Mouse (Mus musculus) embryo, embryonic 11 days (tissue): ENCODE measurements at regions not wholly inside any gene's neighbourhood (a gene's known extent, or its start where the extent isn't known, plus 50 kb on each side); places are given as distances from the start of the nearest gene placed in this dataset.

Source experiments
- DNase-seq: peaks from one replicate; pipeline ENCODE4 v3.0.0-alpha.2; 2015

DNA sequence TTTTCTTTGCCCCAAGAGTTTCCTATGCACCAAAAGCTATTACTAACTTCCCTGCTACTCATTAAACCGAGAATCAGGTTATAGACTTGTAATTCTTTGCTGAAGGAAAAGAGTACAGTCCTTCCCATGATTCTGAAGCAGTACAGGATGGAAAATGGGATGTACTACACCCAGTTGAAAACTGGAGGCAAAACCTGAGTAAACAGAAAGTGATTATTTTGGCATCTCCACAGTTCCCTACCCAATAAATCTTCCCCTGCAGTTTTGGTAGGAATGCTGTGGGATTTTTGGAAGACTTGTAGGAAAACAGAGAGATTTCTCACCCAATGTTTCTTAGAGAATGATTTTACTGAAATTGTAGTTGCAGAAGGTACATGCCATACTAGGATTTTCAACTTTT, 268.5 kb downstream of the Dio2 start:
- DNase-seq, result no peak

DNA sequence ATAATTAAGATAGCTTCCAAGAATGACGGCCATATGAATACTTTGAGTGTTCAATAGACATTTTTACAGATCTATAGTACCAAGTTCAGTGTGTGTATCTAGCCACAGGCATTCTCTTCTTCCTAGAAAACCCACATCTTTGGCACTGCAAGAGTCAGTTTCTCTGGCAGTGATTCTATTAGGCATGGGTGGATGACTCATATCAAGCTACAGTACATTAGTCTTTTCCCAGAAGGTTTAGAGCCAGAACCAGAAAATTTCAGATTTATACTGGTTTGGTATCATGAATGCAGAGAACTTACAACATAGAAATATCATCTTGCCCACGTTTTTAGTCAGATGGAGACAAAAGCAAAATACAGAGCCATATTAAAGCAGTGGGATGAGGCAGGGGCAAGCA, 278.1 kb downstream of the Dio2 start:
- no peak for DNase-seq

DNA sequence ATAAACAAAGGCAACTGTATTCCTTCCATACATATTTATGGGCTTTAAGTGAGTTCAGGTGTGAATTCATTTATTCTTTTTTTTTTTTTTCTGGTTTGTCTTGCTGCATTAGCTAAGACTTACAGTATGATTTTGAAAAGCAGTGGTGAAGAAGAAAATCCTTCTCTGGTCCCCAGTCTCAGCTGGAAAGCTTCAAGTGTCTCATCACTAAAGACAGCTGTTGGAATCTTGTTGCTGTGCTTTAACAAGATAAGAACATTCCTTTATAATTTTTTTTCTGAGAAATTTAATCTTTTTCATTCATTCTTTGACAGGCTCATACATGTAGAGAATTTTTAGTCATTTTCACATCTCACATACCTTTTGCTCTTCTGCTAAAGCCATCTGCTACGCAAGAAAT, 297.6 kb downstream of the Dio2 start:
- no peak for DNase-seq

DNA sequence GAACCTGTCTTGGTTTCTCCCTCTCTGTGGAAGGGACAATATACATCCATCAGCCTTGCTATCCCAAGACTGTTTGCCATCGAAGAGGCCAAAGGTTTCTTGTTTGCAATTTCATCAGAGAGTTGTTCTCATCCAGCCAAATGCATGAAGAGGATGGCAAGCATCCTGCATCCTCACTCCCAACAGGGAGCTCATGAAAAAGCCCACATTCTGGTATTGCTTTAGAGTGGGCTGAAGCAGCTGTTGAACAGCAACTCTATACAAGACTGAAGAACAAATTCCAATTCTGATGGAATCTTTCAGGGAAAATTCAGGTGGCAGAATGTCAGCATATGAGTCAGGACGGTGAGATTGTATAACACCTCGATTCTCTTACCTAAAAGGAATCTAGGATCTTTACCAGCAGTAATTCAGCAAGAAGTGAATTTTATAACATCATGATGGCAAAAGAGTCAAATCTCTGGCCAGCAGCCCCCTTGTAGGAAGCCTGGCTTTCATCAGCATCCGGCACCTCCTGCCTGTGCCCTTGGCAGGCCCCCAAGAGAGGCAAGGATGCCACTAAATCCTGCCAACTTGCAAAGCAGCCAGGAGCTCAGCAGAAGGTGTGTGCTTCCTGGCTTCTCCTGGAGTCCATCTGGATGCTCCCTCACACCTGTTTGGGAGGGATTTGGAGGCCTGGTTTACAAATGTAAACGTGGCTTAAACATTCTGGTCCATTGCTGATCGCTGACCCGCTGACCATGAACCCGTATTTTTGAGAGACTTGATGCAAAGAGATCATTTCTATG, 312.8 kb downstream of the Dio2 start:
- no peak for DNase-seq

DNA sequence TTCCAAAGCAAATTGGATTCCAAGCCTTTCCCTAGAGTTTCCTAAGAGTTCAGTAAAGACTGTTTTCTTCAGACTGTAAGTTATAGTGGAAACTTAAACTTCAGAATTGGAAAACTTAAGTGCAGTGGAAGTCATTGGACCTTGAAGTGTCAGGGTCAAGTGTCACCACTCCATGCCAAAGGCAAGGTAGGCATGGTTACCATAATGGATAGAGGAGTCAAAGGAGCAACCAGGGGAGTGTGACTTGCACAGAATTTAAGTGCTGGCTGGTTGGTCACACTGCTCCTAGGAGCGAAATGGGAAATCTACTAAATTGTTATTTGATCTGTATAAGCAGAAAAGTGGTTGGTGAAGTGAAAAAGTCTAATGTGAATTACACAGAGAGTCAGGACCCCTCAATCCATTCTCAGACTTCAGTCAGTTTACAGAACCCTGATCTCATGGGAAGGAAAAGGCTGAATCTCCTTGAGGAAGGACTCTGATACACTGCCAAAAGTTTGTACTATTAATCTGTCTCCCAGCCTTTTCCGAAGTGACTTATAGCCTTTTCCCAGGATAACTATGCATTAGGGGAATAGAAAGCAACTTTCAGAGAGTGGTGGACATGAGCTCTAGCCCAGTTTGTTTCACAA, 320.5 kb downstream of the Dio2 start:
- no peak for DNase-seq

DNA sequence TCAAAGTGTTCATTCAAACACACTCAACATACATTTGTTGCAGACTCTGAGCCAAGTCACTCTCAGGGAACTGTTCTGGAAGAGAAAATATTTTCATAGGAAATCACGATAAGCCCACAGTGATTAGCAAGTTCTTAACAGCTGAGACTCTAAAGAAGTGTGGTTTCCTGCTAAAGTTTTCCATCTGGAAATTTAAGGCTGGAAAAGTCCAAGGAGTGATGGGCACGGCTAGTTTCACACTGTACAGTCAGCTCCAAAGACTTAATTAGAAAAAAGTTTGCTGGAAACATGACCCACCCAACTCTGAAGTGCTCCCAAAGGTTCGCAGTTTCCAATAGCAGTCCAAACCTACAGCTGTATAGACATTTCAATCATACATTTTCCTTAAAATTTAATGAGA, 329.5 kb downstream of the Dio2 start:
- no peak for DNase-seq

DNA sequence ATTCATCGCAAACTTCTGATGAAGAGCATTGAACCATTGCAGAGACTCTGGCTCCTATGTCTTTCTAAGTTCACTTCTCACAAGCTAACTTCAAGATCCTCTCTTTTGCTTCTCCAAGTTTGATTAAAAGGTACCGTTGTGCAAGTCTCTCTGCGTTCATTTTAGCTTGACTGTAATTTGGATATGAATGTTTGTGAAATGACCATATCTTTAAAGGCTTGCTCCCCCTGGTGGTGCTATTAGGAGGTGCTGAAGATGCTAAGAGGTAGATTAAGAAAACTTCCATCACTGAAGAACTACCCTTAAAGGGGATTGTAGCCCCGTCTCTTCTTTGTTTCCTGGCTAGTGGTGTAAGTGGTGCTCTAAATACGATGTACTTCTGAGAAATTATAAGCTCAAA, 339.7 kb downstream of the Dio2 start:
- peak; percentile 43 for DNase-seq
